Mouse (Mus musculus): Measurements from ENCODE around the gene Ctc1. TPM values are rescaled to one million over a fixed set of nuclear protein-coding genes. Genes with fewer than 3 reads are reported as not detected.

The Ctc1 gene
- polyA plus RNA-seq, 1 experiment from 2014 or later = 41.3 TPM

GRCm38 (mm10) chr11:69073065-69073888 lies 57.6 kb downstream of the Ctc1 start:
- peak; percentile 31; the same call in 1 of the 2 replicates for ATAC-seq (replicated peaks; ENCODE audit: insufficient number of reproducible peaks, low FRiP score, low TSS enrichment)
- H3K4me3 ChIP-seq (ENCODE audit: low read depth, low read length) = peak overlapping the region; percentile 29
- H3K36me3 ChIP-seq (ENCODE audit: control insufficient read depth, insufficient read depth, low read length) = no peaks in the 10 kb centered on the region
- H3K4me2 ChIP-seq = peak overlapping the region; percentile 62
- peak overlapping the region; percentile 91 for H3K27ac ChIP-seq (ENCODE audit: low read depth, low read length)
- 0% methylated on average over 14 of the region's 14 CpGs for WGBS (ENCODE audit: insufficient replicate concordance)
- H3K9ac ChIP-seq (ENCODE audit: low read depth, low read length) = peak overlapping the region; percentile 88
- H3K9me3 ChIP-seq (replicated peaks; ENCODE audit: control insufficient read depth, low read length) = no peaks in the 10 kb centered on the region
- peaks cover 22% of the 10 kb centered on the region for H3K4me1 ChIP-seq (ENCODE audit: control insufficient read depth, insufficient read depth, low read length)
- no peaks in the 10 kb centered on the region for H3K27me3 ChIP-seq (ENCODE audit: control insufficient read depth, insufficient read depth, low read length)

GRCm38 (mm10) chr11:69073951-69074775 lies 58.5 kb downstream of the Ctc1 start:
- no peaks in the 10 kb centered on the region for H3K27me3 ChIP-seq (ENCODE audit: control insufficient read depth, insufficient read depth, low read length)
- no peak overlapping the region; the same call in 1 of the 2 replicates for H3K4me2 ChIP-seq
- no peak for ATAC-seq (replicated peaks; ENCODE audit: insufficient number of reproducible peaks, low FRiP score, low TSS enrichment)

GRCm38 (mm10) chr11:69074776-69075069 lies 59.0 kb downstream of the Ctc1 start:
- Histone ChIP-seq H3K4me2 (no peak overlapping the region), H3K27me3 (ENCODE audit: control insufficient read depth, insufficient read depth, low read length) (no peaks in the 10 kb centered on the region), H3K9me3 (replicated peaks; ENCODE audit: control insufficient read depth, low read length) (no peaks in the 10 kb centered on the region), H3K36me3 (ENCODE audit: control insufficient read depth, insufficient read depth, low read length) (no peaks in the 10 kb centered on the region), H3K4me3 (ENCODE audit: low read depth, low read length) (no peak overlapping the region), H3K27ac (ENCODE audit: low read depth, low read length) (no peak overlapping the region), H3K4me1 (ENCODE audit: control insufficient read depth, insufficient read depth, low read length) (peaks cover 21% of the 10 kb centered on the region), H3K9ac (ENCODE audit: low read depth, low read length) (no peak overlapping the region)
- no peak for ATAC-seq (replicated peaks; ENCODE audit: insufficient number of reproducible peaks, low FRiP score, low TSS enrichment)
- WGBS (ENCODE audit: insufficient replicate concordance) = 46% methylated on average over 2 of the region's 2 CpGs

More at GRCm38 (mm10) chr11:69073951-69074775, 58.5 kb downstream of the Ctc1 start:
- Histone ChIP-seq H3K9me3 (replicated peaks; ENCODE audit: control insufficient read depth, low read length) (no peaks in the 10 kb centered on the region), H3K9ac (ENCODE audit: low read depth, low read length) (no peak overlapping the region), H3K27ac (ENCODE audit: low read depth, low read length) (no peak overlapping the region), H3K4me3 (ENCODE audit: low read depth, low read length) (no peak overlapping the region), H3K4me1 (ENCODE audit: control insufficient read depth, insufficient read depth, low read length) (peaks cover 22% of the 10 kb centered on the region), H3K36me3 (ENCODE audit: control insufficient read depth, insufficient read depth, low read length) (no peaks in the 10 kb centered on the region)
- WGBS (ENCODE audit: insufficient replicate concordance) = 50% methylated on average over 6 of the region's 6 CpGs

- peaks cover 17% of the 10 kb centered on the region for H3K4me1 ChIP-seq (ENCODE audit: control insufficient read depth, insufficient read depth, low read length)
- WGBS (ENCODE audit: insufficient replicate concordance) = 48% methylated on average over 8 of the region's 9 CpGs
- H3K36me3 ChIP-seq (ENCODE audit: control insufficient read depth, insufficient read depth, low read length) = no peaks in the 10 kb centered on the region
- H3K27me3 ChIP-seq (ENCODE audit: control insufficient read depth, insufficient read depth, low read length) = no peaks in the 10 kb centered on the region
- H3K9me3 ChIP-seq (replicated peaks; ENCODE audit: control insufficient read depth, low read length) = no peaks in the 10 kb centered on the region
- H3K4me3 ChIP-seq (ENCODE audit: low read depth, low read length) = no peak overlapping the region
- H3K9ac ChIP-seq (ENCODE audit: low read depth, low read length) = no peak overlapping the region
- H3K4me2 ChIP-seq = no peak overlapping the region
- no peak overlapping the region for H3K27ac ChIP-seq (ENCODE audit: low read depth, low read length)
- no peak for ATAC-seq (replicated peaks; ENCODE audit: insufficient number of reproducible peaks, low FRiP score, low TSS enrichment)
These were observed 60.2 kb downstream of the Ctc1 start for GRCm38 (mm10) chr11:69075764-69076479.

- WGBS (ENCODE audit: insufficient replicate concordance) = 79% methylated on average over 5 of the region's 5 CpGs
- ATAC-seq (replicated peaks; ENCODE audit: insufficient number of reproducible peaks, low FRiP score, low TSS enrichment) = no peak
- H3K27ac ChIP-seq (ENCODE audit: low read depth, low read length) = no peak overlapping the region
- no peaks in the 10 kb centered on the region for H3K27me3 ChIP-seq (ENCODE audit: control insufficient read depth, insufficient read depth, low read length)
- peaks cover 12% of the 10 kb centered on the region for H3K4me1 ChIP-seq (ENCODE audit: control insufficient read depth, insufficient read depth, low read length)
- H3K9ac ChIP-seq (ENCODE audit: low read depth, low read length) = no peak overlapping the region
- H3K9me3 ChIP-seq (replicated peaks; ENCODE audit: control insufficient read depth, low read length) = no peaks in the 10 kb centered on the region
- H3K36me3 ChIP-seq (ENCODE audit: control insufficient read depth, insufficient read depth, low read length) = no peaks in the 10 kb centered on the region
- no peak overlapping the region for H3K4me2 ChIP-seq
- no peak overlapping the region for H3K4me3 ChIP-seq (ENCODE audit: low read depth, low read length)
These were observed 60.9 kb downstream of the Ctc1 start for GRCm38 (mm10) chr11:69076572-69076971.

GRCm38 (mm10) chr11:69077316-69077715 lies 61.6 kb downstream of the Ctc1 start:
- Histone ChIP-seq H3K4me2 (no peak overlapping the region), H3K9me3 (replicated peaks; ENCODE audit: control insufficient read depth, low read length) (no peaks in the 10 kb centered on the region), H3K9ac (ENCODE audit: low read depth, low read length) (no peak overlapping the region), H3K27me3 (ENCODE audit: control insufficient read depth, insufficient read depth, low read length) (no peaks in the 10 kb centered on the region), H3K4me3 (ENCODE audit: low read depth, low read length) (no peak overlapping the region), H3K27ac (ENCODE audit: low read depth, low read length) (no peak overlapping the region), H3K4me1 (ENCODE audit: control insufficient read depth, insufficient read depth, low read length) (peaks cover 10% of the 10 kb centered on the region), H3K36me3 (ENCODE audit: control insufficient read depth, insufficient read depth, low read length) (no peaks in the 10 kb centered on the region)
- 74% methylated on average over 9 of the region's 9 CpGs for WGBS (ENCODE audit: insufficient replicate concordance)
- no peak for ATAC-seq (replicated peaks; ENCODE audit: insufficient number of reproducible peaks, low FRiP score, low TSS enrichment)

- Histone ChIP-seq H3K27ac (ENCODE audit: low read depth, low read length) (no peak overlapping the region), H3K9me3 (replicated peaks; ENCODE audit: control insufficient read depth, low read length) (no peaks in the 10 kb centered on the region), H3K4me1 (ENCODE audit: control insufficient read depth, insufficient read depth, low read length) (peaks cover 7% of the 10 kb centered on the region), H3K9ac (ENCODE audit: low read depth, low read length) (no peak overlapping the region), H3K4me2 (no peak overlapping the region), H3K36me3 (ENCODE audit: control insufficient read depth, insufficient read depth, low read length) (no peaks in the 10 kb centered on the region), H3K4me3 (ENCODE audit: low read depth, low read length) (no peak overlapping the region), H3K27me3 (ENCODE audit: control insufficient read depth, insufficient read depth, low read length) (no peaks in the 10 kb centered on the region)
- ATAC-seq (replicated peaks; ENCODE audit: insufficient number of reproducible peaks, low FRiP score, low TSS enrichment) = no peak
- WGBS (ENCODE audit: insufficient replicate concordance) = 69% methylated on average over 6 of the region's 6 CpGs
These were observed 62.3 kb downstream of the Ctc1 start for GRCm38 (mm10) chr11:69078041-69078440.

GRCm38 (mm10) chr11:69078805-69079438 lies 63.2 kb downstream of the Ctc1 start:
- ATAC-seq (replicated peaks; ENCODE audit: insufficient number of reproducible peaks, low FRiP score, low TSS enrichment) = no peak
- Histone ChIP-seq H3K4me1 (ENCODE audit: control insufficient read depth, insufficient read depth, low read length) (peaks cover 4% of the 10 kb centered on the region; the same call in 1 of the 2 replicates), H3K27me3 (ENCODE audit: control insufficient read depth, insufficient read depth, low read length) (no peaks in the 10 kb centered on the region), H3K4me2 (no peak overlapping the region), H3K27ac (ENCODE audit: low read depth, low read length) (no peak overlapping the region), H3K4me3 (ENCODE audit: low read depth, low read length) (no peak overlapping the region), H3K9me3 (replicated peaks; ENCODE audit: control insufficient read depth, low read length) (no peaks in the 10 kb centered on the region), H3K36me3 (ENCODE audit: control insufficient read depth, insufficient read depth, low read length) (no peaks in the 10 kb centered on the region), H3K9ac (ENCODE audit: low read depth, low read length) (no peak overlapping the region)
- WGBS (ENCODE audit: insufficient replicate concordance) = 61% methylated on average over 5 of the region's 5 CpGs

All from heart, embryonic 11.5 days (tissue).